Mouse (Mus musculus) small intestine, adult 2 months (tissue): Measurements from ENCODE around the gene Vsir. TPM values are rescaled to one million over a fixed set of nuclear protein-coding genes. Genes with fewer than 3 reads are reported as not detected.

Source experiments
- H3K27ac ChIP-seq: fragments of 200-500 bp; 2 replicates; pipeline ENCODE4 v1.5.1; 2012; ENCODE audit warnings: low read depth, low read length, control low read depth, inconsistent platforms; ENCODE audit not compliant: insufficient read depth
- H3K27me3 ChIP-seq: fragments of 200-500 bp; 2 replicates; pipeline ENCODE4 v1.6.1; 2012; ENCODE audit warnings: mild to moderate bottlenecking, moderate library complexity, low read length, inconsistent platforms; ENCODE audit not compliant: control insufficient read depth, insufficient read depth
- H3K36me3 ChIP-seq: fragments of 200-500 bp; 2 replicates; pipeline ENCODE4 v1.6.1; 2012; ENCODE audit warnings: mild to moderate bottlenecking, low read length, control low read depth, inconsistent platforms; ENCODE audit not compliant: control insufficient read depth, insufficient read depth
- H3K4me1 ChIP-seq: fragments of 200-500 bp; 2 replicates; pipeline ENCODE4 v1.6.1; 2012; ENCODE audit warnings: low read length, inconsistent platforms, mixed read lengths; ENCODE audit not compliant: control insufficient read depth, insufficient read depth, insufficient read length
- H3K4me3 ChIP-seq: fragments of 200-500 bp; 2 replicates; pipeline ENCODE4 v1.5.1; 2012; ENCODE audit warnings: low read depth, mild to moderate bottlenecking, control low read depth, inconsistent platforms, low read length, moderate library complexity
- CTCF ChIP-seq: fragments of 200-500 bp; IDR thresholded peaks from 2 replicates; pipeline ENCODE4 v1.5.1; 2012; ENCODE audit warnings: low read depth, mild to moderate bottlenecking, control low read depth, inconsistent platforms, low read length, moderate library complexity, mixed read lengths; ENCODE audit not compliant: insufficient replicate concordance, insufficient read length; ENCODE audit errors: extremely low read depth
- POLR2A ChIP-seq: fragments of 200-500 bp; IDR thresholded peaks from 2 replicates; pipeline ENCODE4 v1.6.1; 2012; ENCODE audit warnings: low read depth, mild to moderate bottlenecking, control low read depth, inconsistent platforms, low read length, moderate library complexity
- WGBS: fragments of 180-500 bp; shearing (Covaris S2); methylation state at CpG from one replicate; pipeline ENCODE4 v1.1.7; 2018; 5-methylcytosine and 5-hydroxymethylcytosine counted together
- polyA plus RNA-seq: library from polyadenylated mRNA; depleted of rRNA; stranded (reverse); fragments of >200 nt; gene quantifications from 2 replicates; pipeline ENCODE4 v1.2.3, GENCODE M21; 2012

The Vsir gene
- polyA plus RNA-seq, 1 experiment, result 25.6 TPM

GRCm38 (mm10) chr10:60373543-60373936 lies 26.9 kb downstream of the Vsir start:
- no peaks in the 10 kb centered on the region for H3K36me3 ChIP-seq
- H3K27me3 ChIP-seq, result no peaks in the 10 kb centered on the region
- TF ChIP-seq CTCF (no peak), POLR2A (no peak)
- peaks cover 2% of the 10 kb centered on the region; the same call in 1 of the 2 replicates for H3K4me1 ChIP-seq
- no peak overlapping the region for H3K4me3 ChIP-seq
- WGBS, result 49% methylated on average over 6 of the region's 6 CpGs
- H3K27ac ChIP-seq, result no peak overlapping the region

GRCm38 (mm10) chr10:60373937-60374578 lies 27.4 kb downstream of the Vsir start:
- H3K4me1 ChIP-seq, result peaks cover 2% of the 10 kb centered on the region; the same call in 1 of the 2 replicates
- H3K27me3 ChIP-seq, result no peaks in the 10 kb centered on the region
- TF ChIP-seq CTCF (no peak), POLR2A (no peak)
- H3K27ac ChIP-seq, result no peak overlapping the region; the same call in 1 of the 2 replicates
- H3K4me3 ChIP-seq, result no peak overlapping the region
- 54% methylated on average over 8 of the region's 8 CpGs for WGBS
- H3K36me3 ChIP-seq, result no peaks in the 10 kb centered on the region

GRCm38 (mm10) chr10:60376704-60377103 lies 30.1 kb downstream of the Vsir start:
- Histone ChIP-seq H3K36me3 (no peaks in the 10 kb centered on the region), H3K27ac (no peak overlapping the region), H3K27me3 (no peaks in the 10 kb centered on the region), H3K4me3 (no peak overlapping the region), H3K4me1 (peaks cover 2% of the 10 kb centered on the region; the same call in 1 of the 2 replicates)
- 76% methylated on average over 16 of the region's 16 CpGs for WGBS
- TF ChIP-seq CTCF (no peak), POLR2A (no peak)

- H3K27me3 ChIP-seq, result no peaks in the 10 kb centered on the region
Measured at GRCm38 (mm10) chr10:60379419-60379957, 32.8 kb downstream of the Vsir start.

GRCm38 (mm10) chr10:60380229-60380628 lies 33.6 kb downstream of the Vsir start:
- no peak overlapping the region for H3K27ac ChIP-seq
- no peaks in the 10 kb centered on the region for H3K36me3 ChIP-seq
- H3K4me3 ChIP-seq, result no peak overlapping the region
- H3K4me1 ChIP-seq, result peaks cover 2% of the 10 kb centered on the region; the same call in 1 of the 2 replicates
- TF ChIP-seq POLR2A, result no peak
- no peak for TF ChIP-seq CTCF
- 58% methylated on average over 3 of the region's 3 CpGs for WGBS
- H3K27me3 ChIP-seq, result no peaks in the 10 kb centered on the region

More at GRCm38 (mm10) chr10:60379419-60379957, 32.8 kb downstream of the Vsir start:
- 63% methylated on average over 9 of the region's 9 CpGs for WGBS
- TF ChIP-seq CTCF, result no peak
- no peak for TF ChIP-seq POLR2A
- Histone ChIP-seq H3K36me3 (no peaks in the 10 kb centered on the region), H3K27ac (no peak overlapping the region), H3K4me1 (peaks cover 2% of the 10 kb centered on the region; the same call in 1 of the 2 replicates), H3K4me3 (no peak overlapping the region)

- 64% methylated on average over 10 of the region's 10 CpGs for WGBS
- no peaks in the 10 kb centered on the region for H3K36me3 ChIP-seq
- no peak for TF ChIP-seq POLR2A
- no peak for TF ChIP-seq CTCF
- H3K27me3 ChIP-seq, result no peaks in the 10 kb centered on the region
- peak overlapping the region; percentile 51; the same call in 1 of the 2 replicates for H3K27ac ChIP-seq
- no peak overlapping the region for H3K4me3 ChIP-seq
- H3K4me1 ChIP-seq, result peaks cover 2% of the 10 kb centered on the region; the same call in 1 of the 2 replicates
Measured at GRCm38 (mm10) chr10:60381142-60381925, 34.7 kb downstream of the Vsir start.

GRCm38 (mm10) chr10:60388332-60388731 lies 41.7 kb downstream of the Vsir start:
- no peaks in the 10 kb centered on the region for H3K27me3 ChIP-seq
- H3K4me1 ChIP-seq, result peaks cover 8% of the 10 kb centered on the region; the same call in 1 of the 2 replicates
- H3K4me3 ChIP-seq, result no peak overlapping the region
- WGBS, result 67% methylated on average over 2 of the region's 2 CpGs
- H3K27ac ChIP-seq, result 0 out of 2 replicates have a peak overlapping the region, but pooled peaks have one; percentile 9
- H3K36me3 ChIP-seq, result no peaks in the 10 kb centered on the region
- TF ChIP-seq CTCF, result no peak
- no peak for TF ChIP-seq POLR2A
